Mouse (Mus musculus): ENCODE data around the gene Mapkapk3. TPM values are rescaled to one million over a fixed set of nuclear protein-coding genes. Genes with fewer than 3 reads are reported as not detected.

Gene Mapkapk3
- 6.9 and 12.9 TPM in 2 replicates for polyA plus RNA-seq (2015; fragmentation: Nextera tagmentation; extraction: Ambion mirVana)

DNA sequence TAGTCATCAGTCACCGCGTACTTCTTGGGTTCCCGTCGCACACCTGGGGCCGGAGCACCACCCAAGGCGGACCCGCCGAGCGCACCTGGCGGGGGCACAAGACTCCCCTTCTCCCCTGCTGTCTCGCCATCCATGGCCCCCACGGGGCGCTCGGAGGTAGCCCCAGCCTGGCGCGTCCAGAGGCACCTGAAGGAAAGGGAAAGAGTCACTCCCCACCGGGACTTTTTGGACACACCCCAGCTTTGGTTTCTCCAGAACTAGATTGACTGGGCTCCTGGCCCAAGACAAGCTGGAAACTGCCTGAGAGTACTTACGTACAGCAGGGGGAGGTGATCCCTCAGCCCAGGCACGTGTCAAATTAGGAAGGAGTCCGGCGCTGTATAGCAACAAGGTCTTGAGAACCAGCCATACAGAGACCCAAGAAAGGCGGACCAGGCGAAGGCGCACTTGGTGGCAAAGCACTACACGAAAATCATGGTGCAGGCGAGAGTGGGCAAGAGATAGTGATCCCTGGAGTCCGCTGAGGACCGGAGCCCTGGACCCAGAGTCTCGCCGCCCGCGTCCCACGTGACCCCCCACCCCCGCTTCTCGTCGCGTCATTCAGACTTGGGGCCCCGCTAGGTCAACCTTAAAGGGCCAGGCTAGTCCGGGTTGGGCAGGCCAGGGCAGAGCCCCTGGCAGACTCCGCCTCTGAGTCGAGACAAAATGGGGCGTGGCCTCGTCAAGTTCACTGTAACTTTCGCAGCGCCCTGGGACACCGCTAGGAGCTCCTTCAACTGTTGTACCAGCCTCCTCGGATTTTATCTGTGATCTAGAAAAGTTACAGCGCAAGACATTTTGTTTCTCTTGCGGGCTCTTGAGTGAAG is at the start of gene Mapkapk3:
Mapkapk3 (minus strand) TSS at position 667 of the 866 bp plus-strand sequence.
- H3K4me2 ChIP-seq, result peak within 1 kb of the TSS; percentile 92
- ATAC-seq (replicated peaks; ENCODE audit: insufficient number of reproducible peaks, insufficient read depth, low FRiP score, low read depth), result peak; percentile 83
- H3K27ac ChIP-seq, result peak within 1 kb of the TSS; percentile 62
- no peaks in the 10 kb centered on the region for H3K9me3 ChIP-seq (replicated peaks)
- H3K4me1 ChIP-seq (replicated peaks), result peaks cover 22% of the 10 kb centered on the region
- 2% methylated on average over 48 of the region's 49 CpGs for WGBS
- peak within 1 kb of the TSS; percentile 55 for H3K9ac ChIP-seq
- peak within 1 kb of the TSS; percentile 62 for H3K4me3 ChIP-seq
- H3K27me3 ChIP-seq, result no peaks in the 10 kb centered on the region
- no peaks in the 10 kb centered on the region for H3K36me3 ChIP-seq

DNA sequence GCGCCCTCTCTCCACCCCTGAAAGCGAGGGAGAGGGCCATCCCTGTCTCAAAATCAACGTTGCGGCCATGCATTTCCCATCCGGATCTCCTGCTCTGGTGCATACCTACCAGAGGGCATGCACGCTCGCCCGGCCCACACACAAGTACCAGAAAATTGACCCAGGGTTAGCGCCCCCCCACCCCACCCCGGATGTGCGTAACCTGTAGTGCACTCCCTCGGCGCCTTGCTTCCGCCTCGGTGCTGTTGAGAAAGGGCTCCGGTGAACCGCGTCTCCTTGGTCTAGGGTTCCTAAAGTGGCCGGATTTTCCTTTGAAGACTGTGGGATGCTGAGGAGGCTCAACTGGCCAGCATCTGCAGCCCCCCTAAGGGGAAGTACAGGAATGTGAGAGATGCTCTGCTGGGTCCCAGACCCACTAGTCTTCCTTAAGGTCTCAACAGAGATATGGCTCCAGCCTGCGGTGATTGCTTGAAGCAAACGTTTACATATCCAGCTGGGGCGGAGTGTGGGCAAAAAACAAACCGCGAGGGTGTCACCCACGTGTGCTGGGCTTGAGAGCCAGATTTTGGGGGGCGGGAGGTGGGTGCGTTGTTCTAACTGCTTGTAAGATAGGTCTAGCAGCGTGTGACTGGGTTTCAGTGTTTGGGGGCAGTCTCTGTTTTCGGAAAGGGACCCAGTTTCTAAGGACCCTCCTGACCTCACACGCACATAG is 48.7 kb upstream of the Mapkapk3 start, which contains the start of gene Hemk1:
Hemk1 (minus strand) TSS at position 179 of the 712 bp plus-strand sequence.
- 0 out of 2 replicates have a peak, but pooled peaks cover 3% of the 10 kb centered on the region for H3K36me3 ChIP-seq
- peak within 1 kb of the TSS; percentile 93 for H3K4me2 ChIP-seq
- H3K4me1 ChIP-seq (replicated peaks), result peaks cover 34% of the 10 kb centered on the region
- H3K4me3 ChIP-seq, result peak within 1 kb of the TSS; percentile 61
- H3K27me3 ChIP-seq, result peaks cover 6% of the 10 kb centered on the region; the same call in 1 of the 2 replicates
- 5% methylated on average over 30 of the region's 30 CpGs for WGBS
- no peaks in the 10 kb centered on the region for H3K9me3 ChIP-seq (replicated peaks)
- ATAC-seq (replicated peaks; ENCODE audit: insufficient number of reproducible peaks, insufficient read depth, low FRiP score, low read depth), result peak; percentile 65
- H3K9ac ChIP-seq, result peak within 1 kb of the TSS; percentile 61
- peak within 1 kb of the TSS; percentile 43 for H3K27ac ChIP-seq

GRCm38 (mm10) chr9:107336386-107336785 is 46.7 kb upstream of the Mapkapk3 start:
- no peaks in the 10 kb centered on the region for H3K9me3 ChIP-seq (replicated peaks)
- WGBS, result 78% methylated on average over 6 of the region's 6 CpGs
- no peak overlapping the region for H3K27ac ChIP-seq

DNA sequence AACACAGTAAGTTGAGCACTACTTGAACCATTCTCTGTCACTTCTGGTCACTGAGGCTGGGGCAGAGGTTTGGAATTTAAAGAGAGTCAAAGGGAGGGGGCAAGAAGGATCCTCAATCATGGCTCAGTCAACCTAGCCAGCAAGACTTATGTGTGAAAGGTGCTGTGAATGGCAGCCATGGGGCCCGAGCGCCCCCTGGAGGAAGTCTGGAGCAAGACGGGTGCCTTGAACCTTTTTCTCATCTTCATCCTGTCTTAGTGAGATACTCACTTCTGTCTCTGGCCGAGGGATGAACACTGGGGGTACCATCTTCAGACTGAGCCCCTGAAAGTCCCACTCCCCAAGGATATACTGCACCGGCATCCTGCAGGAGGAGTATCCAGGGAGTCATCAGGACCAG is 46.2 kb upstream of the Mapkapk3 start:
- Histone ChIP-seq H3K27me3 (no peaks in the 10 kb centered on the region), H3K4me1 (replicated peaks) (peaks cover 29% of the 10 kb centered on the region), H3K9ac (no peak overlapping the region), H3K27ac (no peak overlapping the region), H3K4me2 (no peak overlapping the region), H3K4me3 (no peak overlapping the region), H3K36me3 (0 out of 2 replicates have a peak, but pooled peaks cover 3% of the 10 kb centered on the region), H3K9me3 (replicated peaks) (no peaks in the 10 kb centered on the region)
- WGBS, result 9% methylated on average over 5 of the region's 5 CpGs
- no peak for ATAC-seq (replicated peaks; ENCODE audit: insufficient number of reproducible peaks, insufficient read depth, low FRiP score, low read depth)

More at GRCm38 (mm10) chr9:107336386-107336785, 46.7 kb upstream of the Mapkapk3 start:
- 0 out of 2 replicates have a peak, but pooled peaks cover 3% of the 10 kb centered on the region for H3K36me3 ChIP-seq
- H3K9ac ChIP-seq, result no peak overlapping the region
- no peak overlapping the region for H3K4me3 ChIP-seq
- peaks cover 34% of the 10 kb centered on the region for H3K4me1 ChIP-seq (replicated peaks)
- ATAC-seq (replicated peaks; ENCODE audit: insufficient number of reproducible peaks, insufficient read depth, low FRiP score, low read depth), result no peak
- no peak overlapping the region for H3K4me2 ChIP-seq
- H3K27me3 ChIP-seq, result no peaks in the 10 kb centered on the region

DNA sequence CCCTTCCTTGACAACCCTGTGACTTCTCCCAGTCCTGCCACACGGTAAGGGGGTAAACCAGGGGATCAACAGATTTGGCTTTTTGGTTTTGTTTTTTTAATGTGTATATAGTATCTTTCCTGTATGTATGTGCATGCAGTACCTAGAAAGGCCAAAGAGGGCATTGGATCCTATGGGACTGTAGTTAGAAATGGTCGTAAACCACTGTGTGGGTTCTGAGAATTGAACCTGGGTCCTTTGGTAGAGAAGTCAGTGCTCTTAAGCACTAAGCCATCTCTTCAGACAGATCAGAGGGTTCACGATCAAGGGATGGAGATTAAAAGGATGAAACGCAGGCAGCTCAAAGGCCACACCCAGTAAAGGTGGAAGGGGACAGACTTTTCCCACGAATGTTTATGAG is 45.4 kb upstream of the Mapkapk3 start:
- peaks cover 24% of the 10 kb centered on the region for H3K4me1 ChIP-seq (replicated peaks)
- no peak overlapping the region for H3K27ac ChIP-seq
- ATAC-seq (replicated peaks; ENCODE audit: insufficient number of reproducible peaks, insufficient read depth, low FRiP score, low read depth), result no peak
- H3K9ac ChIP-seq, result no peak overlapping the region
- no peak overlapping the region for H3K4me2 ChIP-seq
- H3K27me3 ChIP-seq, result no peaks in the 10 kb centered on the region
- WGBS, result 87% methylated on average over 5 of the region's 5 CpGs
- no peaks in the 10 kb centered on the region for H3K9me3 ChIP-seq (replicated peaks)
- H3K4me3 ChIP-seq, result no peak overlapping the region
- 0 out of 2 replicates have a peak, but pooled peaks cover 3% of the 10 kb centered on the region for H3K36me3 ChIP-seq

DNA sequence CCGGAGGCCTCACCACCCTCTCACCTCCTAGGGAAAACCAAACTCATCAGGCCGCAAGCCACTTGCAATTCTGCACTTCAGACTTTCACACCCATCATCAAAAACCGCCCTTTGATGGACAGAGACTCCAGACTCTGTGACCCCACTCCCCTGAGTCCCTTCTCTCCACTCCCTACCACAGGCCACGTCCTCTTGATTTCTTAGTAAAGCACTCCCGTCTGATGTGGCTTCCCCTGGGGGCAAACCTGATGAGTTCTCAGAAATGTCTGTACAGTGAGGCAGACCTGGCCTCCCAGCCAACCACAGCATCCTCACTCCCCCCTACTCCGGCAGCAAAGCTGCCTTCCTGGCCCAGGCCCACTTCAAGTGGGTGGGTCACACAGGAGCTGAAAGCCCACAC is 44.7 kb upstream of the Mapkapk3 start:
- no peak overlapping the region for H3K4me2 ChIP-seq
- ATAC-seq (replicated peaks; ENCODE audit: insufficient number of reproducible peaks, insufficient read depth, low FRiP score, low read depth), result no peak
- 86% methylated on average over 6 of the region's 6 CpGs for WGBS

DNA sequence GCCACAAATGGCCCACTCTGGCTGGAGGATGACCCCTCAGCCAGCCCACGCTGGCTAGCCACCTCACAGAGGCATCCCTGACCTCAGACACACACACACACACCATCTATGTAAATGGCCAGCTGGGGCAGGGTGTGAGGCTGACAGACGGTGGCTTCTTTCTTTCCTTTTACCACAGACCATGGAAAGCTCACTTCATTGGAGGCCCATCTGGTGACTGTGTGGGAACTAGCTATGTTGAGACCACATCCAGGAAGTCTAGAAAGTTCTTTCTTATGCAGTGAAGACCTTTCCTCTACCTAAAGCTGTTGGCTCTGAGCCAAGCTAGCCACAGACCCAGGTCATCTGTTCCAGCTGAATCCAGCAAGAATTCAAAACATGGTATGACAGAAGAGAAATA is 44.0 kb upstream of the Mapkapk3 start:
- no peak for ATAC-seq (replicated peaks; ENCODE audit: insufficient number of reproducible peaks, insufficient read depth, low FRiP score, low read depth)
- Histone ChIP-seq H3K27ac (no peak overlapping the region), H3K36me3 (0 out of 2 replicates have a peak, but pooled peaks cover 3% of the 10 kb centered on the region), H3K9ac (no peak overlapping the region), H3K4me2 (no peak overlapping the region), H3K4me3 (no peak overlapping the region), H3K27me3 (no peaks in the 10 kb centered on the region), H3K9me3 (replicated peaks) (no peaks in the 10 kb centered on the region), H3K4me1 (replicated peaks) (peaks cover 21% of the 10 kb centered on the region)
- WGBS, result 54% methylated on average over 2 of the region's 2 CpGs

More for the DNA sequence above, 44.7 kb upstream of the Mapkapk3 start:
- Histone ChIP-seq H3K36me3 (0 out of 2 replicates have a peak, but pooled peaks cover 3% of the 10 kb centered on the region), H3K27ac (no peak overlapping the region), H3K4me1 (replicated peaks) (peaks cover 24% of the 10 kb centered on the region), H3K4me3 (no peak overlapping the region), H3K9me3 (replicated peaks) (no peaks in the 10 kb centered on the region), H3K27me3 (no peaks in the 10 kb centered on the region), H3K9ac (no peak overlapping the region)

GRCm38 (mm10) chr9:107330791-107331190 is 41.1 kb upstream of the Mapkapk3 start:
- no peak for ATAC-seq (replicated peaks; ENCODE audit: insufficient number of reproducible peaks, insufficient read depth, low FRiP score, low read depth)

GRCm38 (mm10) chr9:107327879-107328620 is 38.4 kb upstream of the Mapkapk3 start:
- peaks cover 31% of the 10 kb centered on the region for H3K4me1 ChIP-seq (replicated peaks)
- no peak overlapping the region for H3K27ac ChIP-seq
- H3K4me2 ChIP-seq, result no peak overlapping the region
- no peaks in the 10 kb centered on the region for H3K27me3 ChIP-seq
- no peak overlapping the region for H3K9ac ChIP-seq
- ATAC-seq (replicated peaks; ENCODE audit: insufficient number of reproducible peaks, insufficient read depth, low FRiP score, low read depth), result no peak
- no peaks in the 10 kb centered on the region for H3K9me3 ChIP-seq (replicated peaks)
- no peaks in the 10 kb centered on the region for H3K36me3 ChIP-seq
- 75% methylated on average over 16 of the region's 16 CpGs for WGBS
- no peak overlapping the region for H3K4me3 ChIP-seq

More at GRCm38 (mm10) chr9:107330791-107331190, 41.1 kb upstream of the Mapkapk3 start:
- 0 out of 2 replicates have a peak, but pooled peaks cover 3% of the 10 kb centered on the region for H3K36me3 ChIP-seq
- H3K27me3 ChIP-seq, result no peaks in the 10 kb centered on the region
- H3K27ac ChIP-seq, result no peak overlapping the region
- H3K9me3 ChIP-seq (replicated peaks), result no peaks in the 10 kb centered on the region
- 69% methylated on average over 6 of the region's 6 CpGs for WGBS
- no peak overlapping the region for H3K9ac ChIP-seq
- H3K4me3 ChIP-seq, result no peak overlapping the region
- peaks cover 7% of the 10 kb centered on the region for H3K4me1 ChIP-seq (replicated peaks)
- H3K4me2 ChIP-seq, result no peak overlapping the region

DNA sequence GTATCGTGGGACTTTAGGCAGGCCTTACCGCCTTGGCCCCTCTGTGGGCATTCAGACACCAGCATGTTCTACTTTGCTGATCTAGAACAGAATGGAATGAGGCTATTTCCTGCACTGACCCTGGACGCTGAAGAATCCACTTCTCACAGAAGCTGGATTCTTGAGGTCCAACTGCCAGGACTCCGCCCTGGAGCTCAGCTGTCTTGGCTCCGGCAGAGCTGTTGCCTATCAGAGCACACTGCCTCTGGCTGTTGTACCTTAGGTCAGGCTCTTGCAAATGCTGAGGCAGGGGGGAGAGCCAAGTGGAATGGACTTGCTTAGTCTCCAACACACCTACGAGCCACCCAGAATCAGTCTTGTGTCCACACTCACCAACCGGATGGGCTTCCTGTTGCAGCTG is 36.2 kb upstream of the Mapkapk3 start:
- no peak for ATAC-seq (replicated peaks; ENCODE audit: insufficient number of reproducible peaks, insufficient read depth, low FRiP score, low read depth)
- no peak overlapping the region for H3K4me2 ChIP-seq
- no peaks in the 10 kb centered on the region for H3K27me3 ChIP-seq
- H3K4me3 ChIP-seq, result no peak overlapping the region
- H3K9ac ChIP-seq, result no peak overlapping the region
- no peak overlapping the region for H3K27ac ChIP-seq
- H3K36me3 ChIP-seq, result no peaks in the 10 kb centered on the region
- WGBS, result 68% methylated on average over 7 of the region's 7 CpGs
- H3K4me1 ChIP-seq (replicated peaks), result peaks cover 39% of the 10 kb centered on the region
- no peaks in the 10 kb centered on the region for H3K9me3 ChIP-seq (replicated peaks)

All from heart, embryonic 15.5 days (tissue).